In genomic region chr3:104244373-104244772, GRCm38 (mm10) we compare ENCODE assay signal across 33 mouse cellular contexts. TPM values are rescaled to one million over a fixed set of nuclear protein-coding genes. Genes with fewer than 3 reads are reported as not detected.
DNase-seq lines count a peak whose midpoint lies in the region; ATAC-seq lines count a peak whose summit lies in the region.
"Had no signal": no experiment of that assay in that cellular context is flagged by ENCODE, and none has a peak within 500 bp of the region (broad histone marks: within the 10 kb centered on the region; RNA-seq: fewer than 3 reads in every experiment).

No protein-coding gene starts in this region.

- no peak overlapping the region for H3K4me2 ChIP-seq in midbrain, embryonic 11.5 days
- no peak overlapping the region for H3K4me2 ChIP-seq in midbrain, embryonic 15.5 days
- no peak overlapping the region for H3K4me2 ChIP-seq in intestine, embryonic 16.5 days (ENCODE audit: low read depth, low read length)
- H3K4me2 ChIP-seq: embryonic facial prominence, embryonic 13.5 days; forebrain, embryonic 13.5 days; heart, embryonic 12.5 days; heart, embryonic 15.5 days; hindbrain, embryonic 14.5 days had no signal

- no peak for ATAC-seq in midbrain, embryonic 11.5 days (ENCODE audit: low FRiP score)
- no peak for ATAC-seq in midbrain, embryonic 15.5 days (replicated peaks)
- ATAC-seq in intestine, embryonic 16.5 days: peak; percentile 88
- ATAC-seq: forebrain, embryonic 13.5 days; forebrain, embryonic 16.5 days; hindbrain, postnatal 0 days; inflammation-experienced regulatory T-cells, adult 6 months; Patski had no signal

- no peaks in the 10 kb centered on the region for H3K36me3 ChIP-seq in midbrain, embryonic 11.5 days (ENCODE audit: control insufficient read depth, insufficient read depth, low read length)
- H3K36me3 ChIP-seq in midbrain, embryonic 15.5 days (replicated peaks): no peaks in the 10 kb centered on the region
- no peaks in the 10 kb centered on the region for H3K36me3 ChIP-seq in intestine, embryonic 16.5 days (ENCODE audit: control insufficient read depth, insufficient read depth, low read length)
- H3K36me3 ChIP-seq: embryonic facial prominence, embryonic 10.5 days; embryonic facial prominence, embryonic 13.5 days; forebrain, embryonic 10.5 days; G1E; heart, embryonic 12.5 days; heart, embryonic 15.5 days had no signal

- no peak overlapping the region for H3K4me3 ChIP-seq in midbrain, embryonic 11.5 days (ENCODE audit: low read depth, low read length)
- H3K4me3 ChIP-seq in midbrain, embryonic 15.5 days: no peak overlapping the region
- H3K4me3 ChIP-seq in intestine, embryonic 16.5 days (ENCODE audit: low read length): no peak overlapping the region
- H3K4me3 ChIP-seq: embryonic facial prominence, embryonic 10.5 days; embryonic facial prominence, embryonic 13.5 days; erythroblast, embryonic 14.5 days; forebrain, embryonic 10.5 days; forebrain, embryonic 13.5 days; gastrocnemius, adult 2 months; heart, embryonic 12.5 days; heart, embryonic 15.5 days had no signal

- no peaks in the 10 kb centered on the region for H3K27me3 ChIP-seq in midbrain, embryonic 11.5 days (ENCODE audit: control insufficient read depth, insufficient read depth, low read length)
- no peaks in the 10 kb centered on the region for H3K27me3 ChIP-seq in midbrain, embryonic 15.5 days (replicated peaks)
- no peaks in the 10 kb centered on the region for H3K27me3 ChIP-seq in intestine, embryonic 16.5 days (replicated peaks; ENCODE audit: control insufficient read depth, insufficient read depth, low read length)
- H3K27me3 ChIP-seq: CH12.LX; embryonic facial prominence, embryonic 13.5 days; forebrain, embryonic 13.5 days; heart, embryonic 12.5 days; heart, embryonic 15.5 days; Patski had no signal

- no peak overlapping the region for H3K9ac ChIP-seq in midbrain, embryonic 11.5 days (ENCODE audit: low read length)
- no peak overlapping the region for H3K9ac ChIP-seq in midbrain, embryonic 15.5 days
- H3K9ac ChIP-seq in intestine, embryonic 16.5 days (ENCODE audit: low read depth, low read length): no peak overlapping the region
- H3K9ac ChIP-seq: embryonic facial prominence, embryonic 13.5 days; forebrain, embryonic 13.5 days; heart, embryonic 12.5 days; heart, embryonic 15.5 days; hindbrain, embryonic 14.5 days had no signal

- no peaks in the 10 kb centered on the region for H3K4me1 ChIP-seq in midbrain, embryonic 11.5 days (ENCODE audit: control insufficient read depth, insufficient read depth, low read length)
- no peaks in the 10 kb centered on the region for H3K4me1 ChIP-seq in midbrain, embryonic 15.5 days
- H3K4me1 ChIP-seq in intestine, embryonic 16.5 days (ENCODE audit: control insufficient read depth, insufficient read depth, low read length): no peaks in the 10 kb centered on the region
- H3K4me1 ChIP-seq: embryonic facial prominence, embryonic 10.5 days; embryonic facial prominence, embryonic 13.5 days; forebrain, embryonic 10.5 days; forebrain, embryonic 13.5 days; heart, embryonic 15.5 days had no signal

- H3K27ac ChIP-seq in midbrain, embryonic 11.5 days (ENCODE audit: low read depth, low read length): no peak overlapping the region
- H3K27ac ChIP-seq in midbrain, embryonic 15.5 days: no peak overlapping the region
- peak overlapping the region; percentile 61 for H3K27ac ChIP-seq in intestine, embryonic 16.5 days (ENCODE audit: low read length)
- H3K27ac ChIP-seq: embryonic facial prominence, embryonic 10.5 days; embryonic facial prominence, embryonic 13.5 days; forebrain, embryonic 10.5 days; forebrain, embryonic 13.5 days; gastrocnemius, adult 2 months; heart, embryonic 15.5 days; hindbrain, embryonic 14.5 days; hindbrain, postnatal 0 days had no signal

- H3K9me3 ChIP-seq in midbrain, embryonic 11.5 days (ENCODE audit: control insufficient read depth, low read length): no peaks in the 10 kb centered on the region
- H3K9me3 ChIP-seq in midbrain, embryonic 15.5 days: no peaks in the 10 kb centered on the region
- no peaks in the 10 kb centered on the region for H3K9me3 ChIP-seq in intestine, embryonic 16.5 days (ENCODE audit: control insufficient read depth, low read length)
- H3K9me3 ChIP-seq: embryonic facial prominence, embryonic 10.5 days; embryonic facial prominence, embryonic 13.5 days; forebrain, embryonic 13.5 days; G1E; heart, embryonic 15.5 days had no signal

- WGBS in midbrain, embryonic 11.5 days: 89% methylated on average over 8 of the region's 8 CpGs
- WGBS in midbrain, embryonic 15.5 days: 92% methylated on average over 8 of the region's 8 CpGs
- WGBS in intestine, embryonic 16.5 days: 66% methylated on average over 8 of the region's 8 CpGs

- intact Hi-C loops in heart, postnatal 25 days (cut with DNase I): no loop called here

- DNase-seq in midbrain, embryonic 11.5 days (ENCODE audit: low spot score, missing footprints): peak; percentile 21
- peak; percentile 81 for DNase-seq in fat pad, adult 2 months (ENCODE audit: extremely low read depth, low read depth, low spot score)
- DNase-seq in lung, postnatal 10 days: no peak
- DNase-seq in heart, postnatal 25 days (ENCODE audit: low spot score): no peak
- DNase-seq: adrenal gland, adult 2 months; adrenal gland, postnatal 14 days; B cell, adult 2 months; cerebellum, adult 11 months; cerebellum, adult 2 months; cerebellum, adult 9-11 months; cerebellum, postnatal 36 days; embryo, embryonic 11 days; gastrocnemius, adult 2 months; gastrocnemius, postnatal 14 days; heart, adult 18-20 months; heart, postnatal 10 days; heart, postnatal 4 days had no signal

RNA-seq across cellular contexts. Expression of gene Magi3, which starts 24.2 kb away (rescaled TPM):
- polyA plus RNA-seq in midbrain, embryonic 11.5 days (2014; fragmentation: Nextera tagmentation; extraction: Ambion mirVana): 4.2 and 5.0 TPM in 2 replicates
- 4.9 and 6.4 TPM in 2 replicates for polyA plus RNA-seq in midbrain, embryonic 15.5 days (2015; fragmentation: Nextera tagmentation; extraction: Ambion mirVana)
- polyA plus RNA-seq in intestine, embryonic 16.5 days (2015; fragmentation: Nextera tagmentation; extraction: Ambion mirVana): 6.5 and 6.6 TPM in 2 replicates
- total RNA-seq in heart, postnatal 25 days (2021): 10 to 100 TPM; 34.3 to 35.6 TPM
- polyA plus RNA-seq: G1E had no signal

Comparison
In these comparisons a context has a peak if more than half of its experiments do, and no peak if none do; other contexts are left out.
1. DNase-seq: peak in midbrain, embryonic 11.5 days (single experiment) and fat pad, adult 2 months (single experiment); none in lung, postnatal 10 days (single experiment) and heart, postnatal 25 days (single experiment).